Mouse (Mus musculus): Measurements from ENCODE around the gene Rnf144b. TPM values are rescaled to one million over a fixed set of nuclear protein-coding genes. Genes with fewer than 3 reads are reported as not detected.

The Rnf144b gene
- polyA plus RNA-seq (2012; rRNA removed) = 1.3 and 3.1 TPM in 2 replicates

GRCm38 (mm10) chr13:47122537-47123430 is at the start of gene Rnf144b:
Gene Rnf144b (plus strand): TSS chr13:47122656.
- DNase-seq (ENCODE audit: low read depth, low spot score) = no peak
- WGBS = 2% methylated on average over 55 of the region's 55 CpGs

- WGBS = 77% methylated on average over 5 of the region's 5 CpGs
- DNase-seq (ENCODE audit: low read depth, low spot score) = no peak
These were observed 46.3 kb upstream of the Rnf144b start for GRCm38 (mm10) chr13:47076156-47076555.

DNA sequence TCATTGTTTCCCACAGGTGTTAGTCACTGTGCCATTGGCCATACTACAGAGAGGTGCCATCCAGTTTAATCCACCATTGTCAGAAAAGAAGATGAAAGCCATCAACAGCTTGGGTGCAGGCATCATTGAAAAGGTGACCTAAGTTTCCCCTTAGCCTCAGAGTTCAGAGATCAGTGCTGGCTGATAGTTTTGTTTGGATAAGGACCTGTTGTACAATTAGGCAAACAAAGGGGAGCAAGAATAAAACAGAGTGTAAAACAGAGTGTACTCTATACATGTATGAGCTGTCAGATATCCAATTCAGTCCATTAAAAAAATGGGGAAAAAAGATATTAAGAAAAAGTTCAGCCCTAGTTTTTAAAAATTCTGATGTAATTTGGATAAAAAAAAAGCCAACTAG is 45.1 kb upstream of the Rnf144b start:
- no peak for DNase-seq (ENCODE audit: low read depth, low spot score)

DNA sequence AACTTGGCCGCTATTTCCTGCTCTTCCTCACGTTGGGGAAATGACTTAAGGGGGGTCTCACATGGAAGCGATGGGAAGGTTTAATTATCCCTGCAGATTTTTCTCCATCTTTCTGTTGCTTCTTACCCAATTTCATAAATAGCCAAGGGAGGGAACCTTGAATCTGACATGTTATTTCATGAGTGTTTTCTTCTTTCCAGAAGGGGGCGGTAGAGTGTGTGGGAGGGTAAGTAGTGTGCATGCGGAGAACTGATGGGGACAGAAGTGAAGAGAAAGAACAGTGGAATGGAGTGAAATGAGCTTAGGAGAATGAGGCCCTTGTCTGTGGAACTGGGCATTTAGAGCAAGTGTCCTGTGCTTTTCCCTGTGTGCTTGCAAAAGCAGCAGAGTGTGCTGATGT is 43.7 kb upstream of the Rnf144b start:
- WGBS = 82% methylated on average over 5 of the region's 5 CpGs
- DNase-seq (ENCODE audit: low read depth, low spot score) = no peak

- WGBS = 92% methylated on average over 4 of the region's 4 CpGs
- DNase-seq (ENCODE audit: low read depth, low spot score) = no peak
These were observed 41.5 kb upstream of the Rnf144b start for GRCm38 (mm10) chr13:47080905-47081505.

GRCm38 (mm10) chr13:47088433-47088832 is 34.0 kb upstream of the Rnf144b start:
- no peak for DNase-seq (ENCODE audit: low read depth, low spot score)
- 98% methylated on average over 1 of the region's 1 CpGs for WGBS

GRCm38 (mm10) chr13:47089271-47089670 is 33.2 kb upstream of the Rnf144b start:
- no peak for DNase-seq (ENCODE audit: low read depth, low spot score)
- 52% methylated on average over 2 of the region's 2 CpGs for WGBS

GRCm38 (mm10) chr13:47093791-47094190 is 28.7 kb upstream of the Rnf144b start:
- WGBS = 83% methylated on average over 2 of the region's 2 CpGs
- DNase-seq (ENCODE audit: low read depth, low spot score) = no peak

- no peak for DNase-seq (ENCODE audit: low read depth, low spot score)
- 82% methylated on average over 2 of the region's 2 CpGs for WGBS
These were observed 25.9 kb upstream of the Rnf144b start for GRCm38 (mm10) chr13:47096591-47096990.

DNA sequence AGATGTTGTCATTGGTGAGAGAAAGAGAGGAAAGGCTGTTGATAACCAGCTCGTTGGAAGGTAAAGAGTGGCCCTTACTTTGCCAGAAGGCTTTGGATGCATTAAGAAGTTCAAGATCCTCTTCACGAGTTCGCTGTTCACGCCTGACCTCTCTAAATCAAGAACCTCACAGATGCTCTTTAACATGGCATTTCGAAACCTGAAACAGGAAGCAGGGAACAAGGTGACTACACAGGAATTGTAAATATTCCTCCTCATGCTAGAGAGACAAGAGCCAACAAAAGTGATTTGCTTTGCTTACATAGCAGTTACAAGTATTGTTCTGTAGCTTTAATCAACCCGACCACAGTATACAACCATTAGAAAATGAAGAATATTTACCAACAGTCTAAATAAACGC is 23.2 kb upstream of the Rnf144b start:
- no peak for DNase-seq (ENCODE audit: low read depth, low spot score)
- 63% methylated on average over 7 of the region's 7 CpGs for WGBS

- 91% methylated on average over 2 of the region's 2 CpGs for WGBS
- DNase-seq (ENCODE audit: low read depth, low spot score) = no peak
These were observed 21.9 kb upstream of the Rnf144b start for GRCm38 (mm10) chr13:47100587-47100986.

- WGBS = 15% methylated on average over 2 of the region's 2 CpGs
- no peak for DNase-seq (ENCODE audit: low read depth, low spot score)
These were observed 18.3 kb upstream of the Rnf144b start for GRCm38 (mm10) chr13:47104146-47104545.

GRCm38 (mm10) chr13:47104856-47105541 is 17.5 kb upstream of the Rnf144b start:
- under 1% methylated on average over 25 of the region's 25 CpGs for WGBS
- no peak for DNase-seq (ENCODE audit: low read depth, low spot score)

DNA sequence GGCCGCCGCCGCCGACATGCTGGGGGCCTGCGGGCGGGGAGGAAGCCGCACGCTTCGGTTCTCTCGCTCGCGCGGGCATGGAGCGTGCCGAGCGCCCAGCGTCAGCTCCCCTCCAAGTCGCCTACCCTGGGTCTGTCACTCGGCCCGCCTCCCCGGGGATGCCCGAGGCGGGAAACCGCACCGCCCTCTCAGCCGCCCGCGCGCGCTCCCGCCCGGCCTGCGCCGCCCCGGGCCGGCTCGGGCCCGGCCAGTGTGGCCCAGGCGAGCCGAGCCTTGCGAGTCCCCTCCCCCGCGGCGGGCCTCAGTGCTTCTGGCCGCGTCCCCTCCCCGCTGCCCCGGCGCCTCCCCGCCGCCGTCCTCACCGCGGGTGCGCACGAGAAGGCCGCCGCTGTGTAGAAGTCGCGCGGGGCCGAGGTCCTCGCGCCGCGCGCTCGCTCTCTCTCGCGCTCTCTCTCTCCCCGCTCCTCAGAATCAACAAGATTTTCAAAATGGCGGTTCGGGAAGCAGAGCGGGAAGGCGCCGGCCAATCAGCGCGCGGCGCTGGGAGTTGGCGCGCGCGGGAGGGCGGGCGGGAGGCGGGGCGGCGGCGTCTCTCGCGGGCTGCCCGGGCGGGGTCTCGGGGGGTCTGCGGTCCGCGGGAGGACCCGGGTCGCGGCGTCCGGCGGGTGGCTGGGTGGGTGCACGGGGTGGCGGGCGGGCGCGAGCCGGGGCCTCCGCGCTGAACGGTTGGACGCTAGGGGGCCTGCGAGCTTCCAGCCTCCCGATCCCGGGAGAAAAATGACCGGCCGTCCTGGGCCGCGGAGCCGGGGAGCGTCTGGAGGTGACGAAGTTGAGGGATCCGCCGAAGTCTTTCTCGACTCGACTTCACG is 16.5 kb upstream of the Rnf144b start, which contains the start of gene Dek:
Dek (minus strand) TSS at position 491 of the 869 bp plus-strand sequence.
- peak; percentile 64 for DNase-seq (ENCODE audit: low read depth, low spot score)
- WGBS = under 1% methylated on average over 126 of the region's 129 CpGs

DNA sequence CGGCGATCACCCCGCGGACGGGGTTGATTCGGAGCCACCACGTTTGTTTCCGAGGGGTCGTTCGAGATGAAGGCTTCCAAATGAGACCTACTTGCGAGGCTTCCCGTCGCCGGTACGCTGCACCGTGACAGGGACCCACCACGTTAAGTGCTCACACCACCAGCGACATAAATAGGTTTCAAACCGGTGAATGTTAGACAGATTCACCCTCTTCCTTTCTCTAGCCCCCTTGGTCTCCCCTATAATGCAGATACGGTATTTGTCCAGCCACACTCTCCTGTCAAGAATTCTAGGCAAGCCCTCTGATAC is 15.9 kb upstream of the Rnf144b start:
- no peak for DNase-seq (ENCODE audit: low read depth, low spot score)
- WGBS = under 1% methylated on average over 20 of the region's 20 CpGs

DNA sequence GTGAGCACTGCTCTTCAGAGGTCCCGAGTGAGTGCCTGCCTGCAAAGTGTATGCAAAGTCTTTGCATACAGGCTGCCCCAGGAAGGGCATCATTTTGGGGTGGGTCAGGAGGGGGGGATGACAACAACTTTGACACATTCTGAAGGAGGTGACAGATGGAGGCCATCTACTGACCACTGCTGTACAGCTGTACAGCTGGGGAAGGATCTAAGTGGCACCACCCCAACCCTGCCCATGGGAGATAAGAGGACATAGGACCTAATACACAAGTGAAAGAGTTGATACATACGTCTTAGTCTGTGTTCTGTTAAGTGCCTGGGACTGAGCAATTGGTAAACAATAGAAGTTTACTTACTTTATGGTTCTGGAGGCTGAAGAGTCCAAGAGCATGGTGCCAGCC is 13.2 kb upstream of the Rnf144b start:
- 47% methylated on average over 2 of the region's 2 CpGs for WGBS
- DNase-seq (ENCODE audit: low read depth, low spot score) = no peak

DNA sequence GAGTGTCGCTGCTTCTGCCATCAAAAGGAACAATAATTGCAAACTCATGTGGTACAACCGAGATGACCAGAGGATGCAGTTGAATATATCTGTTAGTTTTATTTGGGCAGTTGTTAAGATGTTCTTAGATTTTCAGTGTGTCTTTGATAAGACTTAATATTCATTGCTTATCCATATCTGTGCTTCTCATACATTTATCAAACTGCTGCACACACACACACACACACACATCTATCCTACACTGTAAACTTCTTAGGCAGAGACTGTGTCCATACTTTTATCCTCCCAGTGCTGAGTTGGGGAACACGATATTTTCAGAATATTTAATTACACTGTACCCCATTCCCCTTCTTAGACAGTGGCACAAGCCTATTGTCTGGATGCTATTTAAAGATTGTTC is 11.3 kb upstream of the Rnf144b start:
- no peak for DNase-seq (ENCODE audit: low read depth, low spot score)
- WGBS = 76% methylated on average over 3 of the region's 3 CpGs

- 58% methylated on average over 3 of the region's 3 CpGs for WGBS
- DNase-seq (ENCODE audit: low read depth, low spot score) = no peak
These were observed 10.4 kb upstream of the Rnf144b start for GRCm38 (mm10) chr13:47112056-47112455.

- no peak for DNase-seq (ENCODE audit: low read depth, low spot score)
- WGBS = 57% methylated on average over 3 of the region's 3 CpGs
These were observed 9.5 kb upstream of the Rnf144b start for GRCm38 (mm10) chr13:47112924-47113323.

DNA sequence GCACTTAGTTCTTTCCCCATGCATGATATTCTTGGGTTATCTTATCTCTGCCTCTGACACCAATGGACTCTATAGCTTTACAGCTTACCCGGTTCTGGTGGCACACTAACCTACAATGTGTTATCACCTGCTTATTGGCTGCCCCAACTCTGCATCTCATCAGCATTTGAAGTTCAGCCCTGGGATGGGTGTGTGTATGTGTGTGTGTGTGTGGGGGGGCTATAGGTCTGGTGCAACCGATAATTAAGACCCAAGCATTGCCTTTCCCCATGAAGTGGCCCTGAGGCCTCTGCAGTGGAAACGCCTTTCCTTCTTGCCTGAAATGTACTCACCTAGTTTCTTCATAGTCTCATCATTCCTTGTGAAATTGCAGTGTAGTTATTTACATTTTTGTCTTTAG is 6.5 kb upstream of the Rnf144b start:
- 77% methylated on average over 3 of the region's 3 CpGs for WGBS
- no peak for DNase-seq (ENCODE audit: low read depth, low spot score)
